In the genomic region with DNA sequence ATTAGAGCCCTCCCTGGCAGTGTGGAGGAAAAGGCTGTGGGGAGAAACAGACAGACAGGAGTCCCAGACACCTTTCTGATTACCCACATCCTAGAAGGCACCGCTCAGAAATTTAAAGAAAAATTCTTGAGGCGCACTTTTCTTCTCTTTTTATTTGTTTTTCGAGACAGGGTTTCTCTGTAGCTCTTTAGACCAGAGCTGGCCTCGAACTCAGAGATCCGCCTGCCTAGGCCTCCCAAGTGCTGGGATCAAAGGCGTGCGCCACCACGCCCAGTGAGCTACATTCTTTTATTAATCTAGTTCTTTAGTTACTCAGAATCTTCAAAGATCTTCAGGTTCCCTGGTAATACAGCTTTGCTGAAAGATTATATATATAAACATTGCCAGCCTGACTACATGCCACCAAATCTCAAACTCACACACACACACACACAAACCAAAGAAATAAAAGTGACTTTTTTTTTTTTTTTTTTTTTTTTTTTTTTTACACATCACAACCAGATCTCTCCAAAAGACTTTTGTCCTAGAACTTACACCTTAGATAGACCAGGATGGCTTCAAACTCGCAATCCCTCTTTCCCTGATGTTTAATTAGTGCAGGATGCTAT, we compare ENCODE assay signal across 25 mouse cellular contexts. TPM values are rescaled to one million over a fixed set of nuclear protein-coding genes. Genes with fewer than 3 reads are reported as not detected.
DNase-seq lines count a peak whose midpoint lies in the region; ATAC-seq and TF ChIP-seq lines count a peak whose summit lies in the region.
"Had no signal": no experiment of that assay in that cellular context is flagged by ENCODE, and none has a peak within 500 bp of the region (broad histone marks: within the 10 kb centered on the region; RNA-seq: fewer than 3 reads in every experiment).

No protein-coding gene starts in this region.

- in situ Hi-C loops in ES-E14 (cut with MboI; ENCODE audit: low sequenced_read_pairs in 2 of 2, unreplicated experiment in 2 of 2): loop anchor here in 1 of 2 experiments (25.0 kb wide), 2 partner anchors 687 to 762 kb away; a partner anchor contains a TSS

- peak; percentile 24 for DNase-seq in hindbrain, embryonic 10.5 days (ENCODE audit: low spot score)
- no peak for DNase-seq in hindbrain, embryonic 11.5 days (ENCODE audit: low spot score)
- no peak for DNase-seq in ES-E14 (ENCODE audit: low read depth, low spot score)
- DNase-seq in embryo, embryonic 9.5 days (ENCODE audit: extremely low spot score): peak; percentile 76
- peak; percentile 66 for DNase-seq in yolk sac, embryonic 10.5 days (ENCODE audit: low spot score)
- no peak for DNase-seq in right cerebral cortex, postnatal 36 days (ENCODE audit: low spot score in 2 of 2)
- DNase-seq in retina, embryonic 14.5 days (ENCODE audit: low spot score): no peak
- DNase-seq: adrenal gland, postnatal 14 days; B cell, adult 2 months; cerebellum, adult 11-12 months; heart, adult 11 months; right cerebral cortex, postnatal 4 days; thymus, postnatal 25 days had no signal

- no peaks in the 10 kb centered on the region for H3K36me3 ChIP-seq in hindbrain, embryonic 10.5 days
- no peaks in the 10 kb centered on the region for H3K36me3 ChIP-seq in hindbrain, embryonic 11.5 days (ENCODE audit: control insufficient read depth, insufficient read depth, low read length)
- H3K36me3 ChIP-seq in ES-E14 (ENCODE audit: control insufficient read depth, insufficient read depth, low read length, poor library complexity, severe bottlenecking): no peaks in the 10 kb centered on the region
- H3K36me3 ChIP-seq: intestine, embryonic 15.5 days; kidney, embryonic 15.5 days; neural tube, embryonic 13.5 days had no signal

- H3K4me2 ChIP-seq in hindbrain, embryonic 11.5 days (replicated peaks; ENCODE audit: low read depth, low read length): no peak overlapping the region
- H3K4me2 ChIP-seq: hindbrain, embryonic 14.5 days; intestine, embryonic 15.5 days; kidney, embryonic 15.5 days; neural tube, embryonic 13.5 days had no signal

- H3K4me3 ChIP-seq in hindbrain, embryonic 10.5 days: no peak overlapping the region
- H3K4me3 ChIP-seq in hindbrain, embryonic 11.5 days (ENCODE audit: low read depth, low read length): no peak overlapping the region
- H3K4me3 ChIP-seq in ES-E14 (ENCODE audit: insufficient read depth in 1 of 2, low read depth in 1 of 2, low read length in 2 of 2, poor library complexity in 1 of 2, severe bottlenecking in 1 of 2): peak overlapping the region; percentile 5 to 41; a peak in 3 of 4 replicates
- H3K4me3 ChIP-seq: intestine, embryonic 15.5 days; kidney, embryonic 15.5 days; neural tube, embryonic 13.5 days had no signal

- 33% methylated on average over 9 of the region's 9 CpGs for WGBS in hindbrain, embryonic 10.5 days
- WGBS in hindbrain, embryonic 11.5 days: 38% methylated on average over 9 of the region's 9 CpGs

- H3K9ac ChIP-seq in hindbrain, embryonic 11.5 days (ENCODE audit: low read depth, low read length): no peak overlapping the region
- no peak overlapping the region; the same call in 1 of the 2 replicates for H3K9ac ChIP-seq in ES-E14 (ENCODE audit: insufficient read depth, low read depth, low read length, poor library complexity, severe bottlenecking)
- H3K9ac ChIP-seq: hindbrain, embryonic 14.5 days; intestine, embryonic 15.5 days; kidney, embryonic 15.5 days; neural tube, embryonic 13.5 days had no signal

- ATAC-seq in hindbrain, embryonic 11.5 days (ENCODE audit: low FRiP score): no peak
- ATAC-seq: activated CD4-positive, CD25-positive, alpha-beta regulatory T cell, adult 4 months; forebrain, embryonic 14.5 days; intestine, embryonic 15.5 days; lung, postnatal 0 days had no signal

- no peaks in the 10 kb centered on the region for H3K9me3 ChIP-seq in hindbrain, embryonic 10.5 days
- H3K9me3 ChIP-seq in hindbrain, embryonic 11.5 days (ENCODE audit: control insufficient read depth, low read length): no peaks in the 10 kb centered on the region
- H3K9me3 ChIP-seq in ES-E14 (ENCODE audit: control insufficient read depth, insufficient read depth, low read depth, low read length): no peaks in the 10 kb centered on the region
- H3K9me3 ChIP-seq: intestine, embryonic 15.5 days; kidney, embryonic 15.5 days; neural tube, embryonic 13.5 days had no signal

- peaks cover 5% of the 10 kb centered on the region; the same call in 1 of the 2 replicates for H3K4me1 ChIP-seq in hindbrain, embryonic 10.5 days (replicated peaks)
- no peaks in the 10 kb centered on the region for H3K4me1 ChIP-seq in hindbrain, embryonic 11.5 days (replicated peaks; ENCODE audit: control insufficient read depth, insufficient read depth, low read length)
- peaks cover 0 to 2% of the 10 kb centered on the region in 2 experiments; a peak in 1 of 4 replicates for H3K4me1 ChIP-seq in ES-E14 (ENCODE audit: control insufficient read depth in 2 of 2, insufficient read depth in 2 of 2, low read length in 2 of 2, poor library complexity in 1 of 2)
- H3K4me1 ChIP-seq: intestine, embryonic 15.5 days; neural tube, embryonic 13.5 days had no signal

- peaks cover 13% of the 10 kb centered on the region for H3K27me3 ChIP-seq in hindbrain, embryonic 10.5 days (ENCODE audit: insufficient read depth, poor library complexity, severe bottlenecking)
- H3K27me3 ChIP-seq in hindbrain, embryonic 11.5 days (ENCODE audit: control insufficient read depth, insufficient read depth, low read length): no peaks in the 10 kb centered on the region
- H3K27me3 ChIP-seq: intestine, embryonic 15.5 days had no signal

- no peak overlapping the region for H3K27ac ChIP-seq in hindbrain, embryonic 10.5 days
- no peak overlapping the region for H3K27ac ChIP-seq in hindbrain, embryonic 11.5 days (ENCODE audit: low read depth, low read length)
- no peak overlapping the region for H3K27ac ChIP-seq in ES-E14 (ENCODE audit: insufficient read depth, low read depth, low read length, poor library complexity, severe bottlenecking)
- H3K27ac ChIP-seq: hindbrain, embryonic 14.5 days; intestine, embryonic 15.5 days; kidney, embryonic 15.5 days; neural tube, embryonic 13.5 days had no signal

TF ChIP-seq in ES-E14, 5 proteins besides CTCF, POLR2A, EP300 and RAD21:
- TF ChIP-seq ZNF384 (IDR thresholded peaks at IDR 0.05; ENCODE audit: low read depth, low read length) (peak; percentile 84), MAFK (IDR thresholded peaks at IDR 0.05; ENCODE audit: insufficient read depth, low read depth, low read length) (no peak)

RNA-seq across cellular contexts. Expression of a gene that starts 42.4 kb away (rescaled TPM):
- polyA plus RNA-seq in hindbrain, embryonic 10.5 days (2016; fragmentation: Nextera tagmentation; extraction: Ambion mirVana): not detected in 2 replicates
- not detected in 2 replicates for polyA plus RNA-seq in hindbrain, embryonic 11.5 days (2014; fragmentation: Nextera tagmentation; extraction: Ambion mirVana)
- total RNA-seq in ES-E14 (2012; rRNA removed): not detected in 2 replicates
- total RNA-seq: adrenal gland, postnatal 14 days; layer of hippocampus, postnatal 14 days; left cerebral cortex, postnatal 14 days; liver, adult 2 months; monocyte, adult 5-6 weeks had no signal
- polyA plus RNA-seq: activated CD4-positive, CD25-positive, alpha-beta regulatory T cell, adult 4 months; forebrain, embryonic 14.5 days; heart, embryonic 16.5 days; hindbrain, embryonic 14.5 days; intestine, embryonic 15.5 days; kidney, embryonic 15.5 days; liver, adult 2 months; lung, postnatal 0 days; neural tube, embryonic 13.5 days had no signal

Comparison
In these comparisons a context has a peak if more than half of its experiments do, and no peak if none do; other contexts are left out.
1. DNase-seq: peak in hindbrain, embryonic 10.5 days (single experiment), embryo, embryonic 9.5 days (single experiment) and yolk sac, embryonic 10.5 days (single experiment); none in hindbrain, embryonic 11.5 days (single experiment), ES-E14 (single experiment), right cerebral cortex, postnatal 36 days (0 of 2) and retina, embryonic 14.5 days (single experiment).
2. H3K4me3 ChIP-seq: peak in ES-E14 (2 of 2); none in hindbrain, embryonic 10.5 days (single experiment) and hindbrain, embryonic 11.5 days (single experiment).